Mouse (Mus musculus): Measurements from ENCODE around the gene Trarg1. TPM values are rescaled to one million over a fixed set of nuclear protein-coding genes. Genes with fewer than 3 reads are reported as not detected.
A peak's percentile ranks its signal among the peaks of the same experiment; 100 is the strongest.

The Trarg1 gene
- polyA plus RNA-seq, 1 experiment from 2014 or later, result not detected

GRCm38 (mm10) chr11:76655106-76655505, 24.5 kb upstream of the Trarg1 start:
- Histone ChIP-seq H3K36me3 (ENCODE audit: poor library complexity, severe bottlenecking) (no peaks in the 10 kb centered on the region), H3K27ac (no peak overlapping the region), H3K9ac (no peak overlapping the region), H3K4me3 (no peak overlapping the region), H3K4me1 (no peaks in the 10 kb centered on the region), H3K9me3 (replicated peaks) (no peaks in the 10 kb centered on the region), H3K4me2 (no peak overlapping the region), H3K27me3 (peaks cover 36% of the 10 kb centered on the region)
- ATAC-seq, result no peak
- WGBS, result 7% methylated on average over 10 of the region's 10 CpGs

- no peaks in the 10 kb centered on the region for H3K4me1 ChIP-seq
- H3K9ac ChIP-seq, result no peak overlapping the region
- H3K9me3 ChIP-seq (replicated peaks), result no peaks in the 10 kb centered on the region
- peaks cover 18% of the 10 kb centered on the region for H3K27me3 ChIP-seq
- H3K4me2 ChIP-seq, result no peak overlapping the region
- H3K27ac ChIP-seq, result no peak overlapping the region
- no peak overlapping the region for H3K4me3 ChIP-seq
- 29% methylated on average over 4 of the region's 4 CpGs for WGBS
- no peaks in the 10 kb centered on the region for H3K36me3 ChIP-seq (ENCODE audit: poor library complexity, severe bottlenecking)
- ATAC-seq, result no peak
Observed at GRCm38 (mm10) chr11:76657450-76657970, 22.1 kb upstream of the Trarg1 start.

- ATAC-seq, result no peak
- H3K9ac ChIP-seq, result no peak overlapping the region
Observed at GRCm38 (mm10) chr11:76659138-76659930, 20.3 kb upstream of the Trarg1 start.

GRCm38 (mm10) chr11:76661790-76662468, 17.7 kb upstream of the Trarg1 start:
- Histone ChIP-seq H3K27me3 (peaks cover 39% of the 10 kb centered on the region), H3K4me3 (no peak overlapping the region), H3K9ac (no peak overlapping the region), H3K9me3 (replicated peaks) (no peaks in the 10 kb centered on the region), H3K27ac (no peak overlapping the region), H3K4me1 (peaks cover 6% of the 10 kb centered on the region; the same call in 1 of the 2 replicates), H3K36me3 (ENCODE audit: poor library complexity, severe bottlenecking) (no peaks in the 10 kb centered on the region), H3K4me2 (no peak overlapping the region)
- whole genome bisulfite sequencing, result 68% methylated on average over 6 of the region's 7 CpGs
- no peak for ATAC-seq

More at GRCm38 (mm10) chr11:76659138-76659930, 20.3 kb upstream of the Trarg1 start:
- Histone ChIP-seq H3K4me2 (no peak overlapping the region), H3K27ac (no peak overlapping the region), H3K4me1 (no peaks in the 10 kb centered on the region), H3K9me3 (replicated peaks) (no peaks in the 10 kb centered on the region), H3K36me3 (ENCODE audit: poor library complexity, severe bottlenecking) (no peaks in the 10 kb centered on the region), H3K27me3 (peaks cover 20% of the 10 kb centered on the region), H3K4me3 (no peak overlapping the region)
- 78% methylated on average over 14 of the region's 14 CpGs for WGBS

- H3K9me3 ChIP-seq (replicated peaks), result no peaks in the 10 kb centered on the region
- peaks cover 78% of the 10 kb centered on the region for H3K27me3 ChIP-seq
- H3K4me3 ChIP-seq, result peak overlapping the region; percentile 33
- no peak overlapping the region for H3K27ac ChIP-seq
- WGBS, result 8% methylated on average over 35 of the region's 35 CpGs
- peaks cover 7% of the 10 kb centered on the region; the same call in 1 of the 2 replicates for H3K4me1 ChIP-seq
- H3K4me2 ChIP-seq, result peak overlapping the region; percentile 61
- no peaks in the 10 kb centered on the region for H3K36me3 ChIP-seq (ENCODE audit: poor library complexity, severe bottlenecking)
- H3K9ac ChIP-seq, result peak overlapping the region; percentile 45
- no peak for ATAC-seq
Observed at GRCm38 (mm10) chr11:76666002-76666649, 13.5 kb upstream of the Trarg1 start.

GRCm38 (mm10) chr11:76667807-76668206, 11.8 kb upstream of the Trarg1 start:
- Histone ChIP-seq H3K4me1 (peaks cover 9% of the 10 kb centered on the region; the same call in 1 of the 2 replicates), H3K9me3 (replicated peaks) (no peaks in the 10 kb centered on the region), H3K36me3 (ENCODE audit: poor library complexity, severe bottlenecking) (no peaks in the 10 kb centered on the region), H3K27ac (no peak overlapping the region), H3K9ac (no peak overlapping the region), H3K4me2 (no peak overlapping the region), H3K4me3 (no peak overlapping the region), H3K27me3 (peaks cover 95% of the 10 kb centered on the region)
- no peak for ATAC-seq
- 39% methylated on average over 4 of the region's 4 CpGs for WGBS

- Histone ChIP-seq H3K9ac (peak within 1 kb of the TSS; percentile 58), H3K4me3 (peak within 1 kb of the TSS; percentile 37), H3K4me1 (peaks cover 6% of the 10 kb centered on the region; the same call in 1 of the 2 replicates), H3K9me3 (replicated peaks) (no peaks in the 10 kb centered on the region), H3K27ac (no peak within 1 kb of the TSS), H3K4me2 (peak within 1 kb of the TSS; percentile 63), H3K36me3 (ENCODE audit: poor library complexity, severe bottlenecking) (no peaks in the 10 kb centered on the region), H3K27me3 (peaks cover 88% of the 10 kb centered on the region)
- ATAC-seq, result no peak
- 54% methylated on average over 15 of the region's 15 CpGs for WGBS
Observed at GRCm38 (mm10) chr11:76671871-76672475, 7.6 kb upstream of the Trarg1 start, which contains the start of gene Bhlha9. Gene Bhlha9 (plus strand): TSS chr11:76672470.

GRCm38 (mm10) chr11:76672561-76673384, 6.8 kb upstream of the Trarg1 start:
- WGBS, result 2% methylated on average over 64 of the region's 64 CpGs
- peaks cover 82% of the 10 kb centered on the region for H3K27me3 ChIP-seq
- no peak; the same call in 1 of the 2 replicates for ATAC-seq

GRCm38 (mm10) chr11:76674199-76674598, 5.4 kb upstream of the Trarg1 start:
- Histone ChIP-seq H3K4me1 (0 out of 2 replicates have a peak, but pooled peaks cover 5% of the 10 kb centered on the region), H3K4me3 (no peak overlapping the region), H3K27me3 (peaks cover 72% of the 10 kb centered on the region)

More at GRCm38 (mm10) chr11:76672561-76673384, 6.8 kb upstream of the Trarg1 start:
- Histone ChIP-seq H3K36me3 (ENCODE audit: poor library complexity, severe bottlenecking) (no peaks in the 10 kb centered on the region), H3K4me3 (peak overlapping the region; percentile 37), H3K9me3 (replicated peaks) (no peaks in the 10 kb centered on the region), H3K4me2 (peak overlapping the region; percentile 63), H3K4me1 (0 out of 2 replicates have a peak, but pooled peaks cover 5% of the 10 kb centered on the region), H3K9ac (peak overlapping the region; percentile 58), H3K27ac (no peak overlapping the region)

GRCm38 (mm10) chr11:76674704-76675103, 4.9 kb upstream of the Trarg1 start:
- no peak overlapping the region for H3K9ac ChIP-seq

More at GRCm38 (mm10) chr11:76674199-76674598, 5.4 kb upstream of the Trarg1 start:
- WGBS, result 59% methylated on average over 8 of the region's 8 CpGs
- ATAC-seq, result no peak
- Histone ChIP-seq H3K9ac (no peak overlapping the region), H3K36me3 (ENCODE audit: poor library complexity, severe bottlenecking) (no peaks in the 10 kb centered on the region), H3K27ac (no peak overlapping the region), H3K4me2 (no peak overlapping the region), H3K9me3 (replicated peaks) (no peaks in the 10 kb centered on the region)

More at GRCm38 (mm10) chr11:76674704-76675103, 4.9 kb upstream of the Trarg1 start:
- Histone ChIP-seq H3K9me3 (replicated peaks) (no peaks in the 10 kb centered on the region), H3K4me3 (no peak overlapping the region), H3K4me1 (0 out of 2 replicates have a peak, but pooled peaks cover 5% of the 10 kb centered on the region), H3K36me3 (ENCODE audit: poor library complexity, severe bottlenecking) (no peaks in the 10 kb centered on the region), H3K27ac (no peak overlapping the region), H3K27me3 (peaks cover 69% of the 10 kb centered on the region), H3K4me2 (no peak overlapping the region)
- WGBS, result 36% methylated on average over 4 of the region's 4 CpGs
- no peak for ATAC-seq

Data from forebrain, embryonic 13.5 days (tissue).